Mouse (Mus musculus): Measurements from ENCODE around the gene Vkorc1l1. TPM values are rescaled to one million over a fixed set of nuclear protein-coding genes. Genes with fewer than 3 reads are reported as not detected.

The Vkorc1l1 gene
- total RNA-seq, 2 experiments from 2014 or later, result 43.9 to 48.6 TPM

DNA sequence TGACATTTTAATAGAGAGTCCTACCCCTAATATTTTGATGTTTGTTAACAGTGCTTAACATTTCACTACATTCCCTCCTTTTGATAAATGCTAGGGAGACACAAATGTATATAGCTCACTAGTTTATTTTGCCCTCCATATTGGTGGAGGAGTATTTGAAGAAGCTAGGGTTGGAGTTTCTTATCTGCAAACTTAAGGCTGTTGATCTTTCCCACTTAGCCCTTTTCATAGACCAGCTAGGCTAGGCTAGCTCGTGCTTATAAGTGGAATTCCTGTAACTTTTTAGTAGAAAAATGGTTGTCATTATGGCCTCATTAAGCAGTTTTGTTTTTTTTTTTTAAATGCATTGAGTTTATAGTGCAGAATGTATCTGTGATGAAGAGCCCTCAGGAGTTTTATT lies 1.6 kb downstream of the Vkorc1l1 start:
- Histone ChIP-seq H3K27ac (no peak overlapping the region), H3K4me3 (no peak overlapping the region)
- DNase-seq (ENCODE audit: extremely low spot score in 1 of 2, low spot score in 2 of 2), result no peak
- intact Hi-C loops (cut with DNase I), result loop anchor here (5.0 kb wide), 1 partner anchor 36 kb away; the partner anchor contains the start of gene Nupr1l
- TF ChIP-seq CTCF (IDR thresholded peaks at IDR 0.05), result no peak

- intact Hi-C loops (cut with DNase I), result no loop called here
- H3K4me3 ChIP-seq, result no peak overlapping the region
- TF ChIP-seq CTCF (IDR thresholded peaks at IDR 0.05), result no peak
- H3K27ac ChIP-seq, result no peak overlapping the region
- DNase-seq (ENCODE audit: extremely low spot score in 1 of 2, low spot score in 2 of 2), result no peak
Observed at GRCm38 (mm10) chr5:129947528-129948033, 5.8 kb downstream of the Vkorc1l1 start.

DNA sequence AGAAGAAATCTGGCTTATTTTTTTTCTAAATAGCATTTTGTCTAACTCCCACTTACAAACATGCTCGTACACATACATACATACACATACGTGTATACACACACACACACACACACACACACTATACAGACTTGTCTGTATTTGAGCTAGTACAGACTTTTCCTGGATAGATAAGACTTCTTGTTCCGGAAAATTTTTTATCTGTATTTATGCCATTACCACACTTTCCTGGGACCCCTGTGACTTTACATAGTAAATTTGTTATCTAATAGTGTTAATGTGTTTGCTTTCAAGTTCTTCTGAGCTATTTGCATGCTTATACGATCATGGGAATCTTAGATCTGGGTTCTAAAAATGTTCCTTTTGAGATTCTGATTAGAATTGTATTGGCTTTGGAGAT lies 10.4 kb downstream of the Vkorc1l1 start:
- intact Hi-C loops (cut with DNase I), result no loop called here
- no peak for TF ChIP-seq CTCF (IDR thresholded peaks at IDR 0.05)
- Histone ChIP-seq H3K4me3 (no peak overlapping the region), H3K27ac (no peak overlapping the region)
- DNase-seq (ENCODE audit: extremely low spot score in 1 of 2, low spot score in 2 of 2), result no peak

GRCm38 (mm10) chr5:129954473-129955254 lies 12.9 kb downstream of the Vkorc1l1 start:
- H3K4me3 ChIP-seq, result no peak overlapping the region
- intact Hi-C loops (cut with DNase I), result no loop called here
- TF ChIP-seq CTCF (IDR thresholded peaks at IDR 0.05), result no peak

GRCm38 (mm10) chr5:129955792-129956191 lies 14.0 kb downstream of the Vkorc1l1 start:
- H3K27ac ChIP-seq, result no peak overlapping the region
- no peak for DNase-seq (ENCODE audit: extremely low spot score in 1 of 2, low spot score in 2 of 2)
- intact Hi-C loops (cut with DNase I), result no loop called here
- no peak for TF ChIP-seq CTCF (IDR thresholded peaks at IDR 0.05)
- H3K4me3 ChIP-seq, result no peak overlapping the region

More at GRCm38 (mm10) chr5:129954473-129955254, 12.9 kb downstream of the Vkorc1l1 start:
- DNase-seq (ENCODE audit: extremely low spot score in 1 of 2, low spot score in 2 of 2), result no peak
- H3K27ac ChIP-seq, result no peak overlapping the region

GRCm38 (mm10) chr5:129963224-129963623 lies 21.5 kb downstream of the Vkorc1l1 start:
- Histone ChIP-seq H3K4me3 (no peak overlapping the region), H3K27ac (no peak overlapping the region)
- no peak for TF ChIP-seq CTCF (IDR thresholded peaks at IDR 0.05)
- intact Hi-C loops (cut with DNase I), result no loop called here
- DNase-seq (ENCODE audit: extremely low spot score in 1 of 2, low spot score in 2 of 2), result no peak

DNA sequence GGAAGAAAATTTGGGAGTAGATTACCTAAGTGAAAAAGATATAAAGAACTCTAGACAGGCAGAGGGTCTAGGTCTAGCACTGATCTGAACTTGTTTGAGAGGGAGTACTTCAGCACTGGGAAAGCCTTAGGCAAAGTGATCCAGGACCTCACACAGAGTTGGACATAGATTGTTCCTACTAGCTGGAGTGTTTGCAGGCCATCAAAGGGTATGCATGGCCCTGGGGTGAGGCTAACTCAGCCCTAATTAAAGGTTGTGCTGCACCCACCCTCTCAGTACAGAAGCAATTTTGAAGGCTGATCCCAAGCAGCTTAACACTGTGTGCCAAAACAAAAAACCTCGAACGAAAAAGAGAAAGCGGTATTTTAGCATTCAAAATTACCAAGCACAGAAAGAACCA lies 24.7 kb downstream of the Vkorc1l1 start:
- TF ChIP-seq CTCF (IDR thresholded peaks at IDR 0.05), result no peak
- DNase-seq (ENCODE audit: extremely low spot score in 1 of 2, low spot score in 2 of 2), result no peak
- H3K27ac ChIP-seq, result no peak overlapping the region
- intact Hi-C loops (cut with DNase I), result no loop called here
- no peak overlapping the region for H3K4me3 ChIP-seq

DNA sequence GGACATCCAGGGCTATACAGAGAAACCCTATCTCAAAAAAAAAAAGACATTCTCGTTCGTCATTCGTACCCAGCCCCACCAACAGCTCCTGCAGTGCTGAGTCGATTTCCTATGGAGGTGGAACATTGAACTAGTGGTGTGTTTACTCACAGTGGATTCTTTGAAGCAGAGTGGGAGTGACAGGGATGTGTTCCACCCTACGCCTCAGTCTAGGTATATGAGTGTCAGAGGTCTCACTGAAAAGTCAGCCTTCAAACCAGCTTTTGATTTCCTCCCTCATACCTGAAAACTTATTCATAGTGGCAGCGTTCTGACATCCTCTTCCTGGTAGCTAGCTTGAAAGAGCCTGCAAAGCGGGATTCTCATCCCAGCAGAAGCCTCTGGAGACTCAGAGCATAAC lies 26.6 kb downstream of the Vkorc1l1 start:
- no peak for DNase-seq (ENCODE audit: extremely low spot score in 1 of 2, low spot score in 2 of 2)
- no peak for TF ChIP-seq CTCF (IDR thresholded peaks at IDR 0.05)
- Histone ChIP-seq H3K4me3 (no peak overlapping the region), H3K27ac (no peak overlapping the region)
- intact Hi-C loops (cut with DNase I), result no loop called here

DNA sequence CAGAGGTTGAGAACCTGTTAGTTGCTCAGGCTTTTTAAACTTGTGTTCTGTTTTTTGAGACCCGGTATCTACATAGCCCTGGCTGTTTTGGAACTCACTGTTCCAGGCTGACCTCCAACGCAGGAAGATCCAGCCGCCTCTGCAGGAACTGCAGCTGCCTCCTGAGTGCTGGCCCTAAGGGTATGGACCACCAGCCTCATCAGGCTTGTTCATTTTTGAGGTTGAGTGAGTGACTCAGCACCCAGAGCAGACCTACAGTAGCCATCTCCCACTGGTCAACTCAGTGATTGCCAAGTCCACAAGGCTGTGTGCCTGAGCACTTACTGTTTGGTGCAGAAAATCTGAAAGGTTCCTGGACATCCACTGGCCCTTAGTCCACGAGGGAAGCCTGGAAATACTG lies 29.7 kb downstream of the Vkorc1l1 start:
- DNase-seq (ENCODE audit: extremely low spot score in 1 of 2, low spot score in 2 of 2), result no peak
- no peak for TF ChIP-seq CTCF (IDR thresholded peaks at IDR 0.05)

GRCm38 (mm10) chr5:129974354-129974753 lies 32.6 kb downstream of the Vkorc1l1 start:
- TF ChIP-seq CTCF (IDR thresholded peaks at IDR 0.05), result no peak
- Histone ChIP-seq H3K27ac (no peak overlapping the region), H3K4me3 (no peak overlapping the region)
- no peak for DNase-seq (ENCODE audit: extremely low spot score in 1 of 2, low spot score in 2 of 2)
- intact Hi-C loops (cut with DNase I), result no loop called here

More for the DNA sequence above, 29.7 kb downstream of the Vkorc1l1 start:
- no peak overlapping the region for H3K4me3 ChIP-seq
- no peak overlapping the region for H3K27ac ChIP-seq
- intact Hi-C loops (cut with DNase I), result no loop called here

- DNase-seq (ENCODE audit: extremely low spot score in 1 of 2, low spot score in 2 of 2), result no peak
- no peak for TF ChIP-seq CTCF (IDR thresholded peaks at IDR 0.05)
- no peak overlapping the region for H3K27ac ChIP-seq
- intact Hi-C loops (cut with DNase I), result no loop called here
- no peak overlapping the region for H3K4me3 ChIP-seq
Observed at GRCm38 (mm10) chr5:129974866-129975311, 33.1 kb downstream of the Vkorc1l1 start.

- TF ChIP-seq CTCF (IDR thresholded peaks at IDR 0.05), result no peak
- Histone ChIP-seq H3K4me3 (no peak overlapping the region), H3K27ac (no peak overlapping the region)
- no peak for DNase-seq (ENCODE audit: extremely low spot score in 1 of 2, low spot score in 2 of 2)
- intact Hi-C loops (cut with DNase I), result no loop called here
Observed at GRCm38 (mm10) chr5:129977768-129978167, 36.0 kb downstream of the Vkorc1l1 start.

DNA sequence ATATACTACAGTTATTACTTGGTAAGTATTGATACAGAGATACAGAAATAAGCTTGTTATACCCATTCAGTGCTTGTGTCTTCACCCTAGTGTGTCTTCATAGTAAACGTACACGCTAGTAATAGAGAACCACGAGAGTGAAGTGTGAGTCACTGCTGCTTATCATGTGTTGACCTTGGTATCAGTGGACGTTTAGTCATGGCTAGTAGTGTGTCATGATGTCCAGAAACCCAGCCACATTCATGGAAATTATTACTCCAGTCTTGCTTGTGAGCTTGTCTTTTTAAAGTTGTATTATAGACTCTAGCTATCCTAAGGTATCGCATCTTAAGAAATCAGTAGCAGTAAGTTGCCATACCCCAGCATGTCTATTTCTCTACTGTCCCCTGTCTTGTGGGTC lies 36.8 kb downstream of the Vkorc1l1 start:
- DNase-seq (ENCODE audit: extremely low spot score in 1 of 2, low spot score in 2 of 2), result no peak
- intact Hi-C loops (cut with DNase I), result no loop called here
- no peak overlapping the region for H3K4me3 ChIP-seq
- no peak overlapping the region for H3K27ac ChIP-seq
- TF ChIP-seq CTCF (IDR thresholded peaks at IDR 0.05), result no peak

Data from left cerebral cortex, adult 2 months (tissue).